Mouse (Mus musculus): ENCODE measurements at regions not wholly inside any gene's neighbourhood (a gene's known extent, or its start where the extent isn't known, plus 50 kb on each side); places are given as distances from the start of the nearest gene placed in this dataset.

GRCm38 (mm10) chr2:34038982-34039381, 151.2 kb upstream of the Mvb12b start:
- no peak overlapping the region for H3K27ac ChIP-seq (ENCODE audit: insufficient read depth, low read length)

DNA sequence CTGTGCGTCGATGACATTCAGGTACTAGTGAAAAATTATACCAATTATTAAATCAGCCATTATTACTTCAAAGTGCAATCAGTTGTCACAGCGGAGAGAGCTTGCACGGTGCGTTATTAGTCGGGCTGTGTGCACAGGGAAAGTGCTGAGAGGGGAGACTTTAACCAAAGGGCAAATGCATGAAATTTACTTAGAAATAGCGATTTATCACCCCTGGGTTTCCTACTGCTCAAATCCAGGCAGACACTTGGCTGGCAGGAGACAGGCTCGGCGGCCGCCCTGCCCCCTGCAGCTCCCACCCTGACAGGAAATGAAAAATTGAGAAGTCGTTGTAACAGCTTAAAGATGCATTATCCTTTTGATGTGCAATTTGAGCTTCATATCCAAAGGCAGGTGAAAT, 145.5 kb upstream of the Mvb12b start:
- WGBS, result 53% methylated on average over 11 of the region's 11 CpGs
- H3K4me1 ChIP-seq (ENCODE audit: control insufficient read depth, insufficient read depth, low read length), result no peaks in the 10 kb centered on the region
- H3K27me3 ChIP-seq (ENCODE audit: control insufficient read depth, insufficient read depth, low read length), result no peaks in the 10 kb centered on the region
- no peak for DNase-seq
- TF ChIP-seq CTCF (IDR thresholded peaks at IDR 0.05; ENCODE audit: borderline replicate concordance, insufficient read depth, low read depth, low read length) (no peak), POLR2A (IDR thresholded peaks at IDR 0.05; ENCODE audit: borderline replicate concordance, insufficient read depth, low read length) (no peak)
- H3K4me3 ChIP-seq (replicated peaks; ENCODE audit: insufficient read depth, low read depth, low read length), result no peak overlapping the region
- H3K27ac ChIP-seq (ENCODE audit: insufficient read depth, low read length), result no peak overlapping the region

More at GRCm38 (mm10) chr2:34038982-34039381, 151.2 kb upstream of the Mvb12b start:
- no peak for DNase-seq
- Histone ChIP-seq H3K27me3 (ENCODE audit: control insufficient read depth, insufficient read depth, low read length) (no peaks in the 10 kb centered on the region), H3K4me3 (replicated peaks; ENCODE audit: insufficient read depth, low read depth, low read length) (no peak overlapping the region), H3K4me1 (ENCODE audit: control insufficient read depth, insufficient read depth, low read length) (no peaks in the 10 kb centered on the region)
- WGBS, result 80% methylated on average over 8 of the region's 8 CpGs
- no peak for TF ChIP-seq POLR2A (IDR thresholded peaks at IDR 0.05; ENCODE audit: borderline replicate concordance, insufficient read depth, low read length)
- no peak for TF ChIP-seq CTCF (IDR thresholded peaks at IDR 0.05; ENCODE audit: borderline replicate concordance, insufficient read depth, low read depth, low read length)

DNA sequence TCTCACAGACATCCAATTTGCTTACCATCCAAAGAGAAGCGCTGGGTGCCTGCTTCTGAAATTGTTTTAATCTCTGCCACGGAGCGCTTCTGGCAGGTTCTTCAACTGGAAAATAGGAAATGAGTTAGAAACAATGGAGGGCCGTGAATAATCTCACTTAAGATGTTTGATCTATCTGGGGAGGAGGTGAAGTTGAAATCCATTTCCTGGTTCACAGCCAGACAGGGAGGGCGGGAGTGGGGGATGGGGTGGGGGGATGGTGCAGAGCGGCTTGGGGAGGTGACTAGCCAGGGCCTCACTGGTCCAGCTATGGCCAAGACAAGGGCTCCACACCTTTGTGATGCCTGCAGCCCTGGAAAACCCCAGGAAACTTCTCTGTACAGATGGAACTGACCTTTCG, 143.7 kb upstream of the Mvb12b start:
- no peak overlapping the region for H3K27ac ChIP-seq (ENCODE audit: insufficient read depth, low read length)

DNA sequence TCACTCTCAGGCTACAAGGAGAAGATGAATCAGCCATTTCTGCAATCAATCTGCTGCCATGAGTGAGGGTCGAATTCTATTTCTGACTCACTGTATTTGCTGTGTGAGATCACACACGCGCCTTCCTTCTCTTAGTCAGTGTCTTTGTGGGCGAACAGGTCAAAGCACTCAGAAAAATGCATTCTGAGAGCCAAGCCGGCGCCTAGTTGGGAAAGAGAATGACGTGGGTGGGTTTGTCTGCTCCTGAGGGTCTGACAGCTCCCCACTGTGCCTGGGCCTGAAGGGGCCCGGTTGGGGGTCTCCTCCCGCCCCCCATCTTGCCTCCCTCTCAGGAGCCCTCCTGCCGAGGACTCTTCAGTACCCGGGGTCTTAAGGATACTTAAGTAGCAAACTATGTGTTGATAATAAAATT, 143.3 kb upstream of the Mvb12b start:
- 38% methylated on average over 11 of the region's 11 CpGs for WGBS
- TF ChIP-seq POLR2A (IDR thresholded peaks at IDR 0.05; ENCODE audit: borderline replicate concordance, insufficient read depth, low read length) (no peak), CTCF (IDR thresholded peaks at IDR 0.05; ENCODE audit: borderline replicate concordance, insufficient read depth, low read depth, low read length) (no peak)

More for the DNA sequence above, 143.7 kb upstream of the Mvb12b start:
- Histone ChIP-seq H3K4me1 (ENCODE audit: control insufficient read depth, insufficient read depth, low read length) (no peaks in the 10 kb centered on the region), H3K4me3 (replicated peaks; ENCODE audit: insufficient read depth, low read depth, low read length) (no peak overlapping the region), H3K27me3 (ENCODE audit: control insufficient read depth, insufficient read depth, low read length) (no peaks in the 10 kb centered on the region)
- WGBS, result 31% methylated on average over 7 of the region's 7 CpGs
- no peak for DNase-seq
- TF ChIP-seq CTCF (IDR thresholded peaks at IDR 0.05; ENCODE audit: borderline replicate concordance, insufficient read depth, low read depth, low read length), result no peak
- no peak for TF ChIP-seq POLR2A (IDR thresholded peaks at IDR 0.05; ENCODE audit: borderline replicate concordance, insufficient read depth, low read length)

GRCm38 (mm10) chr2:34027445-34027844, 139.7 kb upstream of the Mvb12b start:
- Histone ChIP-seq H3K4me1 (ENCODE audit: control insufficient read depth, insufficient read depth, low read length) (no peaks in the 10 kb centered on the region), H3K27me3 (ENCODE audit: control insufficient read depth, insufficient read depth, low read length) (no peaks in the 10 kb centered on the region), H3K4me3 (replicated peaks; ENCODE audit: insufficient read depth, low read depth, low read length) (no peak overlapping the region), H3K27ac (ENCODE audit: insufficient read depth, low read length) (no peak overlapping the region)
- no peak for DNase-seq
- TF ChIP-seq POLR2A (IDR thresholded peaks at IDR 0.05; ENCODE audit: borderline replicate concordance, insufficient read depth, low read length) (no peak), CTCF (IDR thresholded peaks at IDR 0.05; ENCODE audit: borderline replicate concordance, insufficient read depth, low read depth, low read length) (no peak)
- 41% methylated on average over 9 of the region's 9 CpGs for WGBS

More for the DNA sequence above, 143.3 kb upstream of the Mvb12b start:
- no peaks in the 10 kb centered on the region for H3K4me1 ChIP-seq (ENCODE audit: control insufficient read depth, insufficient read depth, low read length)
- no peaks in the 10 kb centered on the region for H3K27me3 ChIP-seq (ENCODE audit: control insufficient read depth, insufficient read depth, low read length)
- DNase-seq, result no peak
- H3K4me3 ChIP-seq (replicated peaks; ENCODE audit: insufficient read depth, low read depth, low read length), result no peak overlapping the region
- no peak overlapping the region for H3K27ac ChIP-seq (ENCODE audit: insufficient read depth, low read length)

- H3K4me1 ChIP-seq (ENCODE audit: control insufficient read depth, insufficient read depth, low read length), result no peaks in the 10 kb centered on the region
- H3K27me3 ChIP-seq (ENCODE audit: control insufficient read depth, insufficient read depth, low read length), result no peaks in the 10 kb centered on the region
- DNase-seq, result no peak
- WGBS, result 75% methylated on average over 16 of the region's 16 CpGs
- H3K4me3 ChIP-seq (replicated peaks; ENCODE audit: insufficient read depth, low read depth, low read length), result no peak overlapping the region
- H3K27ac ChIP-seq (ENCODE audit: insufficient read depth, low read length), result no peak overlapping the region
- no peak for TF ChIP-seq POLR2A (IDR thresholded peaks at IDR 0.05; ENCODE audit: borderline replicate concordance, insufficient read depth, low read length)
- TF ChIP-seq CTCF (IDR thresholded peaks at IDR 0.05; ENCODE audit: borderline replicate concordance, insufficient read depth, low read depth, low read length), result no peak
Observed at GRCm38 (mm10) chr2:34026566-34027360, 139.0 kb upstream of the Mvb12b start.

DNA sequence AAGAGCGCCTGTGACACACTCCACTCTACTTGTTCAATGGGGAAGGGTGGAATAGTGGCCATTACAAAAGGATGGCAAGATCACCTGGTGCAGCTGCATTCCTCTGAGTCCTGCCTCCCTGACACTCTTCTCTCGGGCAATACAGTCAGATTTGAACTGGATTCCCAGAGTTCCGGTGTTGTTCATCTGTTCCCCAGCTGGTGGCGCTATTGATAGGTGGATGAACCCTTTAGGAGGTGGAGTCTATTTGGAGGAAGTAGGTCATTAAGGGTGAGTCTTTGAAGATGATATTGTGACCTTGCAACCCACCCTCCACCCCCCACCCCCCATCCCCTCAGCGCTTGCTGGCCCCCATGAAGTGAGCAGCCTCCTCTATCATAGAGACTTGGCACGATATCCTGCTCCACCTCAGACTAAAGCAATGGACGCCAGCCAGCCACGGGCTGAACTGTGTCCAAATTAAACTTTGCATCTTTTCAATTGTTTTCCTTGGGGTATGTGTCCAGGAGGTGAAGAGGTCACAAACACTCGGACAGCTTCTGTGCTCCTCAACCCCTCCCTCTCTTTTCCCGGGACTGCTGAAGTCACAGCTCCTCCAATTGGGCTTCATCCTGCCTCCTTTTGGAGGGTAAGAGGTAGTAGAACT, 138.1 kb upstream of the Mvb12b start:
- WGBS, result 30% methylated on average over 10 of the region's 10 CpGs
- no peak overlapping the region for H3K27ac ChIP-seq (ENCODE audit: insufficient read depth, low read length)
- H3K4me3 ChIP-seq (replicated peaks; ENCODE audit: insufficient read depth, low read depth, low read length), result no peak overlapping the region
- no peaks in the 10 kb centered on the region for H3K4me1 ChIP-seq (ENCODE audit: control insufficient read depth, insufficient read depth, low read length)
- no peaks in the 10 kb centered on the region for H3K27me3 ChIP-seq (ENCODE audit: control insufficient read depth, insufficient read depth, low read length)
- peak; percentile 41 to 61 for DNase-seq
- peak; percentile 27; the same call in 1 of the 2 replicates for TF ChIP-seq CTCF (IDR thresholded peaks at IDR 0.05; ENCODE audit: borderline replicate concordance, insufficient read depth, low read depth, low read length)
- TF ChIP-seq POLR2A (IDR thresholded peaks at IDR 0.05; ENCODE audit: borderline replicate concordance, insufficient read depth, low read length), result no peak

DNA sequence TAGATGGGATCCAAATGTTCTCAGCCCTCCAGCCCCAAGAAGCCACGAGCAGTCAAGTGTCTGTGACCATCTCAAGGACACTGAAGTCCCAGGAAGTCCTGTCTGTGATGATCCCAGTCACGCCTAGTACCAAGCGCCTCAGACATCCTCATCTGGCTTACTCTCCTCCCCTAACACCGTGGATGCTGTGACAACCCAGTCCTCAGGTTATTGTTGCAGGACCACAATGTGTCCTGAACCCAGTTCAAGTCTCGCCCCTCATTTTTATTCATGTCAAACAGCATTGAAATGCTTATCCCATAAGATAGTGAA, 129.4 kb upstream of the Mvb12b start:
- no peak overlapping the region for H3K27ac ChIP-seq (ENCODE audit: insufficient read depth, low read length)
- WGBS, result 64% methylated on average over 5 of the region's 5 CpGs
- TF ChIP-seq POLR2A (IDR thresholded peaks at IDR 0.05; ENCODE audit: borderline replicate concordance, insufficient read depth, low read length), result no peak
- no peak for TF ChIP-seq CTCF (IDR thresholded peaks at IDR 0.05; ENCODE audit: borderline replicate concordance, insufficient read depth, low read depth, low read length)

More for the DNA sequence above, 129.4 kb upstream of the Mvb12b start:
- DNase-seq, result no peak
- H3K27me3 ChIP-seq (ENCODE audit: control insufficient read depth, insufficient read depth, low read length), result no peaks in the 10 kb centered on the region
- H3K4me3 ChIP-seq (replicated peaks; ENCODE audit: insufficient read depth, low read depth, low read length), result no peak overlapping the region
- H3K4me1 ChIP-seq (ENCODE audit: control insufficient read depth, insufficient read depth, low read length), result no peaks in the 10 kb centered on the region
